Mouse (Mus musculus): ENCODE data around the gene Hoxb3. TPM values are rescaled to one million over a fixed set of nuclear protein-coding genes. Genes with fewer than 3 reads are reported as not detected.

The Hoxb3 gene
- polyA plus RNA-seq, 1 experiment from 2014 or later = not detected

DNA sequence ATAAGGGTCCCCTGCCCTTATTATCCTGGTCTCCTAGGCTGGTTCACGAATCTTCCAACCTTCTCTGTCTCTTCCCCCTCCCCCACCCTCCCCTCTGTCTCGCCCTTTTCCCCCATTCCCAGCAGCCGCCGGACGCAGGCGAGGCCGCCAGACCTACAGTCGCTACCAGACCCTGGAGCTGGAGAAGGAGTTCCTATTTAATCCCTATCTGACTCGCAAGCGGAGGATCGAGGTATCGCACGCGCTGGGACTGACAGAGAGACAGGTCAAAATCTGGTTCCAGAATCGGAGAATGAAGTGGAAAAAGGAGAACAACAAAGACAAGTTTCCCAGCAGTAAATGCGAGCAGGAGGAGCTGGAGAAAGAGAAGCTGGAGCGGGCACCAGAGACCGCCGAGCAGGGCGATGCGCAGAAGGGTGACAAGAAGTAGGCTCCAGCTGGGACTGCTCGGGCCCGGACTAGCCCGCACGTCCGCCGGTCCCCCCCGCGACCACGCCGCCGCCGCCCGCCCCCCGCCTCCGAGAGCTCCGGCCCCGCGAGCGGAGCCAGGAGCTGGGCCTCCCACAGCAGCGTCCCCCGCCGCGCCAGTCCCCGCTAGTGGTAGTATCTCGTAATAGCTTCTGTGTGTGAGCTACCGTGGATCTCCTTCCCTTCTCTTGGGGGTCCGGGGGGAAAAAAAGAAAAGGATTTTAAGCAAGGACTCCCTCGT lies 38.9 kb upstream of the Hoxb3 start:
- H3K27ac ChIP-seq (replicated peaks) = no peak overlapping the region
- H3K4me1 ChIP-seq = peaks cover 32% of the 10 kb centered on the region
- peak overlapping the region; percentile 45 for H3K4me3 ChIP-seq
- H3K9me3 ChIP-seq (replicated peaks) = no peaks in the 10 kb centered on the region
- H3K36me3 ChIP-seq = no peaks in the 10 kb centered on the region
- DNase-seq (ENCODE audit: low spot score) = no peak
- WGBS = under 1% methylated on average over 49 of the region's 49 CpGs
- peaks cover 100% of the 10 kb centered on the region for H3K27me3 ChIP-seq (ENCODE audit: low read depth, poor library complexity, severe bottlenecking)

DNA sequence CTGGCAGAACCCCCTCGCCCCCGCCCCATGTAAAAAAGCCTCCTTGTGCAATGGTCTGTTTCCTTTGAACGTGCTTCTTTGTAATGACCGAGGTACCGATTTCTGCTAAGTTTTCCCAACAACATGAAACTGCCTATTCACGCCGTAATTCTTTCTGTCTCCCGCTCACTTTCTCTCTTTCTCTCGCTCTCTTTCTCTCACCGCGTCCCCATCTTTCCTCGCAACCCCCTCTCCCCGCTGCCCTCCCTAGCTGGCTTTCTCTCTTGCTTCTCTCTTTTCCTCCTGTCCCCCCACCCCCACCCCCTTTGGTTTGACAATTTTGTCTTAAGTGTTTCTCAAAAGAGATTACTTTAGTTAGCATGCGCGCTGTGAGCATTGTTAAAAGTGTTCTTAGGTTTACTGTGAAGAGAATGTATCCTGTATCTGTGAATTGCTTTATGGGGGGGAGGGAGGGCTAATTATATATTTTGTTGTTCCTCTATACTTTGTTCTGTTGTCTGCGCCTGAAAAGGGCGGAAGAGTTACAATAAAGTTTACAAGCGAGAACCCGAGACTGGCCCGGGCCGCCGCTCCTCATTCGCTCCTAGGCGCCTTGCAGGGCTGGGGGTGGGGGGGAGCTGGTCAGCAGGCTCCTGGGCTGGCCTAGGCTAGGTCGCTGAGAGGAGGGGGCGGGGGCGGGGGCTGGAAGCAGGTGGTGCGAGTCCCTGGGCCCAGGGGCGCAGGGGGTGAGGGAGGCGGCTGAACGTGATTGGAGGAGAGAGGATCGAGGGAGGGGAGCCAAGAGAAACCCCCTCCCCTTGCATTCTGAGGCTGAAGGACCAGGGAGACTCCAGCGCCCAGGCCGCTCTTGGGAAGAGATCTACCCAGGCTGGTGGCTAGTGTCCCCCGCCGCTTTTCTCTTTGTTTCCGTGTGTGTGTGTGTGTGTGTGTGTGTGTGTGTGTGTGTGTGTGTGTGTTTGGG lies 38.1 kb upstream of the Hoxb3 start:
- H3K27me3 ChIP-seq (ENCODE audit: low read depth, poor library complexity, severe bottlenecking) = peaks cover 100% of the 10 kb centered on the region
- peak overlapping the region; percentile 45 for H3K4me3 ChIP-seq
- DNase-seq (ENCODE audit: low spot score) = no peak
- H3K27ac ChIP-seq (replicated peaks) = no peak overlapping the region
- H3K4me1 ChIP-seq = peaks cover 32% of the 10 kb centered on the region
- no peaks in the 10 kb centered on the region for H3K36me3 ChIP-seq
- under 1% methylated on average over 36 of the region's 37 CpGs for WGBS
- no peaks in the 10 kb centered on the region for H3K9me3 ChIP-seq (replicated peaks)

GRCm38 (mm10) chr11:96285771-96286738 lies 37.1 kb upstream of the Hoxb3 start, which contains the start of gene Hoxb7:
Hoxb7 (plus strand) TSS chr11:96286623.
- 1% methylated on average over 43 of the region's 43 CpGs for WGBS
- no peak within 1 kb of the TSS for H3K27ac ChIP-seq (replicated peaks)
- no peak for DNase-seq (ENCODE audit: low spot score)

GRCm38 (mm10) chr11:96286739-96287385 lies 36.3 kb upstream of the Hoxb3 start:
- Histone ChIP-seq H3K4me3 (peak overlapping the region; percentile 30), H3K27me3 (ENCODE audit: low read depth, poor library complexity, severe bottlenecking) (peaks cover 100% of the 10 kb centered on the region), H3K9me3 (replicated peaks) (no peaks in the 10 kb centered on the region), H3K36me3 (no peaks in the 10 kb centered on the region), H3K27ac (replicated peaks) (no peak overlapping the region), H3K4me1 (peaks cover 32% of the 10 kb centered on the region)
- DNase-seq (ENCODE audit: low spot score) = no peak
- WGBS = under 1% methylated on average over 55 of the region's 55 CpGs

More at GRCm38 (mm10) chr11:96285771-96286738, 37.1 kb upstream of the Hoxb3 start, which contains the start of gene Hoxb7:
- Histone ChIP-seq H3K9me3 (replicated peaks) (no peaks in the 10 kb centered on the region), H3K4me1 (peaks cover 32% of the 10 kb centered on the region), H3K27me3 (ENCODE audit: low read depth, poor library complexity, severe bottlenecking) (peaks cover 100% of the 10 kb centered on the region), H3K4me3 (peak within 1 kb of the TSS; percentile 30), H3K36me3 (no peaks in the 10 kb centered on the region)

DNA sequence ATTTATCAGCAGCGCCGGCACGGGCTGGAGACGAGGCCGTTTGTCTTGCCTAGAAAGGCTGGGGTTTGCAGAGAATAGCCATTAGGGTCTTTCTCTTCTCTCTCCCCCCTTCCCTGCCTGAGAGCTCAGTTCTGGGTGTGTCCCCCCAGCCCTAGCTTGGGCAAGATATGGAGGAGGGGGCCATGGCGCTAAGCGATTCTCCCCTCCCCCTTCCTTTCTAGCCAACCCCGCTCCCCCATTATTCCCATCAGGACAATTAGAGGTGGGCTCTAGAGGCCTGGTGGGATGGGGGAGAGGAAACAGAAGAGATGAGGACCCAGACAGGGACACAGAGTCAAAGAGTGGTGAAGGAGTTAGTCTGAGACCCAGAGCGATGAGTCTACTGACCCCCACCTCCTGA lies 35.7 kb upstream of the Hoxb3 start:
- Histone ChIP-seq H3K4me1 (peaks cover 32% of the 10 kb centered on the region), H3K9me3 (replicated peaks) (no peaks in the 10 kb centered on the region), H3K27me3 (ENCODE audit: low read depth, poor library complexity, severe bottlenecking) (peaks cover 100% of the 10 kb centered on the region), H3K36me3 (no peaks in the 10 kb centered on the region), H3K4me3 (no peak overlapping the region), H3K27ac (replicated peaks) (no peak overlapping the region)
- under 1% methylated on average over 9 of the region's 9 CpGs for WGBS
- no peak for DNase-seq (ENCODE audit: low spot score)

DNA sequence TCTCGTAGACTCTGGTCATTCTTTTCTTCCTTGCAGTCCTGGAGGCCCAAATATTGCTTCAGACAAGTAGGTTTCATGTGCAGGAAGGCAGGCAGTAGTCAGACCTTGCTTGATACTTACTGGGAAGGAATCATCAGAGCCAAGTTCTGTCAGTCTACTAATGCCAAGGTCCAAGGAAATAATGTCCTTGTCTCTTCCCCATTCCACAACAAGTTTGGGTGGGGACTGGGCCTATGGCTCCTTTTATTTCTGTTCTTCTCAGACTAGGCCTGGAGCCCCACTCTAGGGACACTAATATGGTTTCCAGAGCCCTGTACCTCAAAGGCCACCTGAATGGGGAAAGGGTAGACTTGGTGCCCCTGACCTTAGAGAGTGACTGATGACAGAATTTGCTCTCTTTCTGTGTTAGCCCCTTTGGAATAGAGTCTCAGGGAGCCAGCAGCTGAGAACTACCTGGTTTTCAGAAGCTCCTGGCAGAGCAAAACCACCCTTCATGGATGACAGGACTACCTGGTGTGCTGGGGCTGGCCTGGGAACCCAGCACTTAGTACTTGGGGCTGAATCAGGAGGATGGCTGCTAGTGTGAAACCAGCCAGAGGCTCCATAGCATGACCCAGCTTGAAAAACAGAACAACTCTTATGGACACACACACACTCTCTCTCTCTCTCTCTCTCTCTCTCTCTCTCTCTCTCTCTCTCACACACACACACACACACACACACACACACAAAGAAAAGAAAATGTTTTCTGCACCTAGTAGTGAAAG lies 34.5 kb upstream of the Hoxb3 start:
- H3K9me3 ChIP-seq (replicated peaks) = no peaks in the 10 kb centered on the region
- WGBS = 7% methylated on average over 1 of the region's 1 CpGs
- H3K27ac ChIP-seq (replicated peaks) = no peak overlapping the region
- peaks cover 100% of the 10 kb centered on the region for H3K27me3 ChIP-seq (ENCODE audit: low read depth, poor library complexity, severe bottlenecking)
- no peak for DNase-seq (ENCODE audit: low spot score)
- H3K36me3 ChIP-seq = no peaks in the 10 kb centered on the region
- H3K4me3 ChIP-seq = no peak overlapping the region
- peaks cover 25% of the 10 kb centered on the region for H3K4me1 ChIP-seq

- DNase-seq (ENCODE audit: low spot score) = no peak
- 1% methylated on average over 21 of the region's 21 CpGs for WGBS
- no peak overlapping the region for H3K27ac ChIP-seq (replicated peaks)
- H3K36me3 ChIP-seq = no peaks in the 10 kb centered on the region
- H3K4me3 ChIP-seq = no peak overlapping the region
- H3K27me3 ChIP-seq (ENCODE audit: low read depth, poor library complexity, severe bottlenecking) = peaks cover 100% of the 10 kb centered on the region
- peaks cover 19% of the 10 kb centered on the region for H3K4me1 ChIP-seq
- no peaks in the 10 kb centered on the region for H3K9me3 ChIP-seq (replicated peaks)
Measured at GRCm38 (mm10) chr11:96289293-96289692, 33.8 kb upstream of the Hoxb3 start.

DNA sequence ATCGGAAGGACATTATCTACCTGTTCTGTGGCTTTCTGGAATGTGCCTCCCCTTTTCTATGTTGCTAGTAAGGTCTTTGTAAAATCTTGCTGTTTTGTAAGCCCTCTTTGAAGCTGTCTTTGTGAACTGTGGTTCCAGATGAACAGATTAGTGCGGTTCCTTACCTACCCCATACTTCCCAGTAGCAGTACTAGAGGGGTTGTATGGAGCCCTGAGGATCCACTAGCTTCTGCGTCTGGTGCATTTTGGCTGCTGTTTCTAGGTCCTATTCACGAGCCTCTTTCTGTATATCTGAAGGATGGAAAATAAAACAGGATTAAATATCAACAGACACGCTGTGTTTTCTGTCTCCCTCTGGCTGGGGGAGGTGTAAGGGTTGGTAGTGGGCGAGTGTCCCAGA lies 33.3 kb upstream of the Hoxb3 start:
- Histone ChIP-seq H3K27me3 (ENCODE audit: low read depth, poor library complexity, severe bottlenecking) (peaks cover 100% of the 10 kb centered on the region), H3K4me3 (no peak overlapping the region), H3K4me1 (peaks cover 13% of the 10 kb centered on the region), H3K27ac (replicated peaks) (no peak overlapping the region), H3K9me3 (replicated peaks) (no peaks in the 10 kb centered on the region), H3K36me3 (no peaks in the 10 kb centered on the region)
- DNase-seq (ENCODE audit: low spot score) = no peak
- 7% methylated on average over 6 of the region's 6 CpGs for WGBS

- peaks cover 100% of the 10 kb centered on the region for H3K27me3 ChIP-seq (ENCODE audit: low read depth, poor library complexity, severe bottlenecking)
- no peaks in the 10 kb centered on the region for H3K36me3 ChIP-seq
- 2% methylated on average over 17 of the region's 17 CpGs for WGBS
- no peak overlapping the region for H3K27ac ChIP-seq (replicated peaks)
- H3K4me3 ChIP-seq = no peak overlapping the region
- no peak for DNase-seq (ENCODE audit: low spot score)
- no peaks in the 10 kb centered on the region for H3K9me3 ChIP-seq (replicated peaks)
- peaks cover 8% of the 10 kb centered on the region for H3K4me1 ChIP-seq
Measured at GRCm38 (mm10) chr11:96290705-96291355, 32.3 kb upstream of the Hoxb3 start.

DNA sequence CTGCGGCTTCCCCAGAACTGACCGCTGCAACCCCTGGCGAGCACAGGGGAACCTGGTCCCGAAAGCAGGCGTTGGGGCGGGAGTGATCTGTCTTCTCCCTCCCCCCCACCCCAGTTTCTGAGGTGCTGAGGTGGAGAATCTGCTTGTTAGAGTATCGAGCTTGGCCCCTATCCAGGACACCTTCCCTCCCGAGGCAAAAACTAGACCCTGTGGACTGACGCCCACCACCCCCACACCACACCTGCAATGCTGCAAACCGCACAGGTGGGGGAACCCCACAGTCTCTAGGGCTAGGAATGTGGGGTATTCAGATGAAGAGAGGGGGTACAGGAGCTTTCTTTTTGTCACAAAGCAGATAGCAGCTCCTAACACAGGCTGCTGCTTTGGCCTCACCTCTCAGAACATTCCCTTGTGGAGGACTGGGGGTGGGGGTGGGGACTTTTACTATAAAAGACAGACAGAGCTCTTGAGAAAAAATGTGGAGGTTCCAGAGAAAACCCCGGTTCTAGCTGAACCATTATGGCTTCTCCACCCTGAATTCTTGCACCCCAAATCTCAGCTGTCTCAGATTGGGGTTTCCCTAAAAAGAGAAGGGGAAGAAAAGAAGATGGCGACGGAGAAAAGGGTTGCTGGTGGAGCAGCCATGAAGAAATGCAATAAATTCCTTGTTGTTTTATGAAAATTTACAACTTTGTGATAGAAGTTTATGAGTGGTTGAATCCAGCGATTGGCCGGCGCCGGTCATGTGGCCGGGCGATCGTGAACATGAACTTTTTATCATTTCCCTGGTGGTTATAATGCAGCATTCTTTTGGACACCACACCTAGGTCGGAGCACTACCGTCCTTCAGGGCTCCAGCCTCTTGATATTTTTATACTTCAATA lies 31.2 kb upstream of the Hoxb3 start, which contains the start of gene Hoxb6:
Hoxb6 (plus strand) TSS at position 796 of the 884 bp plus-strand sequence.
- Histone ChIP-seq H3K9me3 (replicated peaks) (no peaks in the 10 kb centered on the region), H3K4me1 (peaks cover 4% of the 10 kb centered on the region), H3K27me3 (ENCODE audit: low read depth, poor library complexity, severe bottlenecking) (peaks cover 100% of the 10 kb centered on the region), H3K27ac (replicated peaks) (no peak within 1 kb of the TSS), H3K36me3 (no peaks in the 10 kb centered on the region), H3K4me3 (no peak within 1 kb of the TSS)
- no peak for DNase-seq (ENCODE audit: low spot score)
- 1% methylated on average over 22 of the region's 22 CpGs for WGBS
